Mouse (Mus musculus) heart, adult 2 months (tissue): Measurements from ENCODE around the gene Esyt1.

Source experiments
- EP300 ChIP-seq: fragments of 200-500 bp; IDR thresholded peaks from 2 replicates; pipeline ENCODE4 v1.6.1; 2011; ENCODE audit warnings: low read depth, low read length, control low read depth; ENCODE audit not compliant: insufficient read depth
- POLR2A ChIP-seq: fragments of 200-500 bp; IDR thresholded peaks from 2 replicates; pipeline ENCODE4 v1.6.1; 2011; ENCODE audit warnings: mild to moderate bottlenecking, low read depth, low read length, control low read depth; ENCODE audit not compliant: insufficient read depth

DNA sequence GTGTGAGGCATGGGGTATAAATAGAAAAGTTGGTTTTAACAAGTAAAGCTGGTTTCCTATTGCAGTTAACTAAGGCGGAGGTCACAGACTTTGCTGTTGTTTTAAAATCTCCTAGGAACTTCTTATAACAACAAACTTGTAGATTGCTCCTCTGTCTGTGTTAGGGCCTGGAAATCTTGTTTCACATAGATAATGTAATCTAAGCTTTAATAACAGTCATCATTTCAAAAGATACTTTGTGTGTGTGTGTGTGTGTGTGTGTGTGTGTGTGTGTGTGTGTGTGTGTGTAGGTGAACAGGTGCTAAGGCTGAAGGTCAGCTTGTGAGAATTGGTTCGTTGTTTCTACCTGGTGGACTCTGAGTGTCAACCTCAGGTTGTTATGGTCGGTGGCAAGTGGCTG, 21.7 kb downstream of the Esyt1 start:
- no peak for TF ChIP-seq POLR2A
- no peak for TF ChIP-seq EP300
